In genomic region chr6:48787867-48788266, GRCm38 (mm10) we compare ENCODE assay signal across 20 mouse cellular contexts. TPM values are rescaled to one million over a fixed set of nuclear protein-coding genes. Genes with fewer than 3 reads are reported as not detected.
"Had no signal": no experiment of that assay in that cellular context is flagged by ENCODE, and none has a peak within 500 bp of the region (broad histone marks: within the 10 kb centered on the region; RNA-seq: fewer than 3 reads in every experiment).

No protein-coding gene starts in this region.

- H3K27ac ChIP-seq: liver, embryonic 15.5 days; midbrain, embryonic 10.5 days; midbrain, embryonic 12.5 days; neural tube, embryonic 13.5 days; neural tube, embryonic 15.5 days; stomach, embryonic 15.5 days; stomach, postnatal 0 days had no signal

- H3K4me2 ChIP-seq: liver, embryonic 15.5 days; lung, embryonic 14.5 days; midbrain, embryonic 12.5 days; neural tube, embryonic 13.5 days; neural tube, embryonic 15.5 days; stomach, embryonic 15.5 days had no signal

- H3K27me3 ChIP-seq: liver, embryonic 15.5 days; midbrain, embryonic 12.5 days; neural tube, embryonic 13.5 days; neural tube, embryonic 15.5 days; stomach, embryonic 15.5 days had no signal

- H3K4me1 ChIP-seq: liver, embryonic 15.5 days; midbrain, embryonic 10.5 days; midbrain, embryonic 12.5 days; neural tube, embryonic 13.5 days; neural tube, embryonic 15.5 days; stomach, embryonic 15.5 days had no signal

- H3K9ac ChIP-seq: liver, embryonic 15.5 days; lung, embryonic 14.5 days; midbrain, embryonic 12.5 days; neural tube, embryonic 13.5 days; neural tube, embryonic 15.5 days; stomach, embryonic 15.5 days had no signal

- H3K4me3 ChIP-seq: liver, embryonic 15.5 days; midbrain, embryonic 10.5 days; midbrain, embryonic 12.5 days; myocyte; neural tube, embryonic 13.5 days; neural tube, embryonic 15.5 days; stomach, embryonic 15.5 days had no signal

- ATAC-seq: midbrain, embryonic 16.5 days had no signal

- H3K36me3 ChIP-seq: liver, embryonic 15.5 days; midbrain, embryonic 10.5 days; midbrain, embryonic 12.5 days; neural tube, embryonic 13.5 days; neural tube, embryonic 15.5 days; stomach, embryonic 15.5 days had no signal

- DNase-seq: lung, adult 18-20 months; lung, embryonic 14.5 days; lung, postnatal 10 days; lung, postnatal 4 days; midbrain, embryonic 14.5 days; right cerebral cortex, adult 18-20 months; right cerebral cortex, postnatal 25 days; thymus, adult 2 months; thymus, postnatal 25 days; thymus, postnatal 4 days had no signal

- H3K9me3 ChIP-seq: liver, embryonic 15.5 days; midbrain, embryonic 10.5 days; midbrain, embryonic 12.5 days; neural tube, embryonic 13.5 days; neural tube, embryonic 15.5 days; stomach, embryonic 15.5 days had no signal

RNA-seq across cellular contexts. Expression of gene Gimap3, which starts 17.2 kb away (rescaled TPM):
- polyA plus RNA-seq: lung, embryonic 14.5 days; midbrain, embryonic 10.5 days; midbrain, embryonic 12.5 days; midbrain, embryonic 14.5 days; midbrain, embryonic 16.5 days; myocyte; neural tube, embryonic 11.5 days; neural tube, embryonic 13.5 days; neural tube, embryonic 15.5 days had no signal

RNA-seq across cellular contexts. Expression of gene Gimap5, which starts 41.9 kb away (rescaled TPM):
- polyA plus RNA-seq: myocyte had no signal

RNA-seq across cellular contexts. Expression of gene Gimap1, which starts 49.0 kb away (rescaled TPM):
- polyA plus RNA-seq: myocyte had no signal
